Mouse (Mus musculus) lung, postnatal 10 days (tissue): ENCODE results near the gene Gin1.

Source experiments
- DNase-seq: peaks from one replicate; pipeline ENCODE4 v3.0.0; 2021

The Gin1 gene

DNA sequence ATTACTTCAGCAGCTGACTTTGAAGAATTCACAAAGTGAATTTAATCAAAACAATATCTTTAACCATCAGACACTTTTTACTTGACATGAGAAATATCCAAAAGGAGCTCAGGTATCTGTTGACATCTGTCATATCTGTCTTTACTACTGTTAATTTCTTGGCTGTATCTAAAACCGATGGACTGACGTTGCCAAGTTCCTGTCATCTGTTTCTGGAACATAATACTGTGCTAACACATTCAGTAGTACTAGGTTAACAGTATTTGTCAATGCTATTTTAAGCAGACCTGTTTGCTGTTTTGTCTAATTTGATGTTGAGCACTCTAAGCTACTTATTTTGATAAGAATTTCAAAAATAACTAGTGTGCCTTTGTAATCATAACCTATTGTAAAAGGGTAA, 18.5 kb downstream of the Gin1 start:
- no peak for DNase-seq

DNA sequence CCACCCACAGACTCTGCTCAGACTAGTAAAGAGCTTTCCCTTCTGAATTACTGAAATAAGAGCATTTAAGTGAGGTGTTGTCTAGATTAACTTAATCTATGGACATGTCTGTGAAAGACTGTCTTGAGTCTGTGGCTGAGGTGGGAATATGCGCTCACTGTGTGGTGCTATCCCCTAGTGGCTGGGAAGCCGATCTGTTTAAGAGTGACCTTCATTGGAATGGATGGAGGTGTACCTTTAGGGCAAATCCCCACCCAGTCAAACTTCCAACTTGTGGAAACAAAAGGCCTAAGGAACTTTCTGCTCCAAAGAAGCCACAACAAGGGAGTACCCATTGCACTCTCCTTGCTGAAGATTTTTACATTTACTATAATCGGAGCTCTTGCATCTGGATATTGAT, 24.1 kb downstream of the Gin1 start:
- DNase-seq: no peak

DNA sequence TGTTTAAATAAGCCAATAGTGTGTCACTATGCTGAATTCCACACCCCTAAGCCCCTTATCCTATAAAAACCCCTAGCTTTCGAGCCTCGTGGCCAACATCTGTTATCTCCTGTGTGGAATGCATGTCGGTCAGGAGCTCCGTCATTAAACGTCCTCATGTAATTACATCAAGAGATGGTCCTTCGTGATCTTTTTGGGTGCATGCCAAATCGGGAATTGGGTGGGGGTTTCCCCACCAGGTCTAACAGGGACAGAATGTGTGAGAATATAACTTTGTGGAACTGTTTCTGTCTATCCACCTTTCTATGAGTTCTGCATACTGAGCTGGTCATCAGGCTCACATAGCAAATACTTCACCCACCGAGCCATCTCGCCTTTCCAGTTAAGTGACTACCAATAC, 26.0 kb downstream of the Gin1 start:
- DNase-seq: no peak

DNA sequence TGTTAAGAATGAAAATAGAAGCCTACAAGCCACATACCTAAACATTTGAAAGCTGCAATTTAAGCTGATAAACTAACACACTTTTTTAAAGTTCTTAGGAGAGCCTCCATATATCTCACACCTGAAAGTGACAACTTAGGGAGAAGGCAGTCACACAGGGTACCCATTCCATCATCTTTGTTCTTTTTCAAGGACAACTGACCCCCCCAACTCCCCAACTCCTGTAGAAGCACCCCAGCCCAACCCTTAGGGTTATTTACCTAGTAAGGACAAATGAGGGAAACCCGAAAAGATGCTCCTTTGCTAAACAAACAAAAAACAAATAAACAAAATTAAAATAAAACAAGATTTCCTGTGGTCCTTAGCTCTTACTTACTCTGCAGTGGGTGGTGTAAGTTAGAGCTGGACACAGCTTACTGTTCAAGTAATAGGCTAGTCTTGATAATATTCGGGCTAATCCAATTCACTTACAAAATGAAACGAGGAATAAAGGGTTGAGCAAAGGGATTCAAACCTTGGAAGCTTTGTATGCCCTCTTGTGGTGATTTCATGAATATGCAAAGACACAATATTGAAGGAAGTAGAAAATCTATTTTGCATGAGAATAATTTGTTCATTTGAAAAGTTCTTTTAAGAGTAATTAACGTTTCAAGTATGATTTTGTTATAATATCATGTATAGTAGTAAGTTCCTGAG, 32.4 kb downstream of the Gin1 start:
- DNase-seq: no peak

DNA sequence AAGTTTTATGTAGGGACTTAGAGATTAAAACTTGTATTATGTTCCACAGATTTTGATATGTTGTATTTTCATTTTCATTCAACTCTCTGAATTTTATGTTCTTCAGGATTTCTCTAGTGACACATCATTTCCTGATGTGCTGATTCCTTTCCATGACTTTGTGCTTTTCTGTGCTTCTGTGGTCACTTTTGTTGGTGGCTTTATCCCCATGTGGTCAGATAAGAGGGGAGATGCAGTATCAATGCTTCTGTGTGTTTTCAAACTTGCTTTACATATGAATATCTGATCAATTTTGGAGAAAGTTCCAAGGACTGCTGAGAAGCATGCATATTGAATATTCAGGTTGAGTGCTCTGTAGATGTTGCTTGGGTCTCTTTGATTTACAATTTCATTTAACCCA, 34.5 kb downstream of the Gin1 start:
- no peak for DNase-seq

DNA sequence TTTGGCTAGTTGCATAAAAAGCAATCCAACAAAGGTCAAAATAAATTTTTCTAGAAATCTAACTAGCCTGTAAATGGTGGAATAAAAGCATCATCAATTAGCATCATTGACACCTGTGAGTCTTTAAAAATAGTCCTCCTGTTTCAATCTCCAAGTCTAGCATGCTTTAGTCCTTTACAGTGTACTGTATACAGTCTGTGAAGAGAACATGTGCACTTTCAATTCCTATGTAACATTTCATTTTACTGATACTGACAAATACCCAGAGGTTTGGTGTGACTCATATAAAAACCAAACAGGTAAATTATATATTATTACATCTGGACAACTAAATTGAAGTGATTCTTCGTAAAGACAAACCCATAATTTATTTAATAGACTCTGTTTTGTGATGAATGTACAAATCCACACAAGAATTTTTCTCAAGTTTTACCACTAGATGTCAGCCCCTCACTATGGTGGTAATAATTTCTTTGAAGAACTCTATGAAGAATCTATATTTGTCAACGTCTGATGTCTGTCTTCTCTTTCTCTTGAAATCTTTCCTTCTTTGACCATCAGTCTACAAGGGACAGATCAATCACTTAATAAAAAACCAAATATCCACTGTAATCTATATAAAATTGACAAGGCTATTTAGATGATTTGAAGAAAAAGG, 39.4 kb downstream of the Gin1 start:
- peak; percentile 22 for DNase-seq

DNA sequence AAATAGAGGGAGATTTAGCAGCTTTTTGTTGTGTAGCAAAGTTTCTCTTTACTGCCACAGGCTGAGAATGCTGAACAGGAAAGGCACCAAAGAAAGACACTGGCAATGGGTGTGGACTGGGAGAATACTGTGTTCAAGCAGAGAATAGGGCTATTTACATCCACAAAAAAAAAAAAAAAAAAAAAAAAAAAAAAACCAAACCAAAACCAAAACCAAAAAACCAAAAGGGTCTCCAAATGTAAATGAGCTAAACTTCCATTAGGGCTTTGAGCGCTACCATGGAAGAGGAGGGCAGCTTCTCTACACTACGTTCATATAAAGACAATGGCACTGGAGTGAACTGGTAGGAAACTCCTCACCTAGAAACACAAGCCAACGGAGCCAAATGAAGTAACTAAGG, 51.3 kb downstream of the Gin1 start:
- DNase-seq: no peak

DNA sequence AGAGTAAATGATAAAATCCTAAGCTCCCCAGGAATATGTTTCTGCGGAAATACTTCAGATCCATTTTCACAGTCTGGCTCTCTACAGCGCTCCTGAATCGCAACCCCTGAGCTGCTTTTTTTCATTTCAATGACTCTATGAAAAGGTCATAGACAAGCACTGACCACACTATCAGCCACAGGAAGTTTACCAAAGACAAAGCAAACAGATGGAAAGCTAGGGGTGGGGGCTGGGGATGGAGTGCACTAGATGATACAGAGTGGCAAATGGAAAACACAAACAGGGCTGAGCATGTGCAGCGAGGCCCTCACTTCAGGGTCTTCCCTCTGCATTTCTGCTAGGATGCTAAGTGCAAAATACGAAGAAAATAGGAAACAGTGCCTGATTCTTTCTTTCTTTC, 52.2 kb downstream of the Gin1 start:
- DNase-seq: no peak

DNA sequence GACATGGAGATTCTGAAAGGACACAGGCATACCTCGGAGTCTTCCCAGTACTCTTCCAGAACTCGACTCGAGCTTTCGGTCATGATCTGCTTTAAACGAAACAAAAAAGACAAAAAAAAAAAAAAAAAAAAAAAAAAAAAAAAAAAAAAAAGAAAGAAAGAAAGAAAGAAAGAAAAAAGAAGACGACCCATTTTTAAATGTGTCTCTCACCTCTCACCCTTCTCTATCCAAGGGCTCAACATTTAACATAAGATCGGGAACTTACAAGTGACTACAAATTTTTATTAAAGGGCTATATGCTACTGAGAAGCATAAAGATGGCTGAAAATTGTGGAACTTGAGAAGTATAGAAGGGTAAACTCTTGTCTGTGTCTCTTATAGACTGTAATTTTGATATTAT, 52.9 kb downstream of the Gin1 start:
- no peak for DNase-seq

DNA sequence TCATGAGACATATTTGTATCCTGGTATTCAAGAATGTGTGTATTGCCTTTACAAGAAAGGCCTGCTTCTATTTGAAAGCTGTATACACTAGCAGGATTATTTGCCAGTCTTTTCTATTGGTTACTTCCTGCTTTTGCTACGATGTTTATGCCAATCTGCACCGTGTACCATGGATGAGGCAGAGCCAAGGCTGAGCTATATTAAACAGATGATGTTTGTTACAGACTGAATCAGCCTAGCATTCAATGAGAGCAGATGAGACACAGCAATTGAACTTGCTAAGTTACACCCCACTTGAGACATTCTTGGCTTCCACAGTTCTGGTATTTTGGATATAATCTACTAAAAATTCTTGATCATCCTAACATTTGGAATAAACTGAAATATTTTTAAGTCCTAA, 57.6 kb downstream of the Gin1 start:
- peak; percentile 53 for DNase-seq

DNA sequence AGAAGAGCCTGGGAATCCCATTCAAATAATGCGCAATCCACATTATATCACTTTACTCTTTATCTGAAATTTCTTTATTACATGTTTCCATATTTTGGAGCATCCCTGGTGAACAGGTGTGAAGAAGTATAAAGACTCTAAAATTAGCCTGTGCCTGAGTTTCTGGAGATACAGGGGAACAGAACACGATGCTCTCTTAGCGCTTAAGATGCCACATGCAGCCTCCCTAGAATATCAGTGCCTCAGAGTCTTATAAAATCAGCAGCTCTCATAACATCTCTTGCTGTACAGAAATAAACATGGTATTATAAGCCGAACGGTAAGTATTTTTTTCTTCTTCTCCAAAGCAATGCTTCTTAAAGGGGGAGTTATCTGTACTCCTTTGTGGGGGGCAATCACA, 58.1 kb downstream of the Gin1 start:
- DNase-seq: no peak

DNA sequence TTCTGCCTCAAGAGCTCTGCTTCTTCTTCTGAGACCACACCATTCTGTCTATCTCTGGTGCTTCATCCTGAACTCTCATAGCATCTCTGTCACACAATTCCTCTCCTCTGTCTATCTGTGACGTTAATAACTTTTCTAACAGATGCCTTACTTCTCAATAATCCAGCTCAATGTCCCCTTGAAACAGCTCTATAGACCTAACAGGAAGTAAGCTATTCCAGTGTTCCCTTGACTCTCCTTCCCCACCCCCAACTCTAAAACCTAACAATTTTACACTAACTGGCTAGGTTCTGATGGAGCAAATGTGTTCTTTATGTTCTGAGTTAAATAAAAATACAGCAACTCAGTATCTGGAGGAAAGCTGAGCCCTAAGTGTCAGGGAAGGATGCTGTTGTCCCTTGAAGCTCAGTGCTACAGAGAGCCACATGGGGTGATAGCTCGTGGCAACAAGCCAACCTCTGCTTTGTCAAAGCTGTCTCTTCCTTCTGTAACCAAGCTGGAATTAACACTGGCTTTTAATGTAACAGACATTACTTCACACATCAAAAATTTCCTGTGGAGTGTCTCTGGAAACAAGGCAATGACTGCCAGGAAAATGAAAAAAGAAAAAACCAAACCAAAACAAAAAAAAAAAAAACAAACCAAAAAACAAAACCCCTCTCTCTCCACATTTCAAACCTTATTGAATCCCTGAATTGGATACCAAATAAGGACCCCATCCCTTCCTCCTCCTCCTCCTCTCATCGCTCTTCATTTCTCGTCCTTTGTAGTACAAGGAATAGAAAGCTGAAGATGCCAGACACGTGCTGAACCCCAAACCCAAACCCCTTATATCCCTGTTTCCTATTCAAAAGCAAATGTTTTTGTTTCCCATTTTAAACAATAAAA, 63.7 kb downstream of the Gin1 start:
- peak; percentile 85 for DNase-seq

DNA sequence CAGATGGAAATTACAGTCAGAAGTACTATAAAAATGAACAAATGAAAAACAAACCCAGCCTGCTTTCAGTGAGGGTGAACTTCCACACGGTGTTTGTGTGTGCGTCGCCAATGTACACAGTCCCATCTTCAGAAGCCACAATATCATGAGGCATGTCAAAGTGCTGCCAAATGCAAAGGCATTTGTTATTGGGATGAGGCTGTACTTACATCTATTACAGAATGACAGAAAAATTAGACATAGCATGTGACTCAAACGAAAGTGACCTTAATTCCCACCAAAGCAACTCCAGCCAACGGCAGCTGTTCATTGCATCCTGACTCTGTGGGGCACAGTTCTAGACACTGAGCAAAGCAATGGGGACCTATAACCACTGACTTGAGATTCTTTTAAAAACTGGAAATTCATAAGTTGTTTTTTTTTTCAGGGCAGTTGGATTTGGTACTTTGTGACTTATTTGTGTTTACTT, 64.4 kb downstream of the Gin1 start:
- peak; percentile 31 for DNase-seq
